Comparison of ENCODE assay signal across 9 mouse cellular contexts in genomic region chr14:87215099-87215498, GRCm38 (mm10).
A peak's percentile ranks its signal among the peaks of the same experiment; 100 is the strongest.
DNase-seq lines count a peak whose midpoint lies in the region; ATAC-seq and TF ChIP-seq lines count a peak whose summit lies in the region.
"Had no signal": no experiment of that assay in that cellular context is flagged by ENCODE, and none has a peak within 500 bp of the region (broad histone marks: within the 10 kb centered on the region; RNA-seq: fewer than 3 reads in every experiment).

No protein-coding gene starts in this region.

- H3K4me3 ChIP-seq in E14TG2a.4 (replicated peaks; ENCODE audit: low read length): no peak overlapping the region
- H3K4me3 ChIP-seq in liver, embryonic 14.5 days (ENCODE audit: insufficient read depth in 1 of 2, low read depth in 2 of 2, low read length in 2 of 2): no peak overlapping the region
- no peak overlapping the region for H3K4me3 ChIP-seq in neural tube, embryonic 14.5 days (ENCODE audit: low read depth, low read length)
- H3K4me3 ChIP-seq: limb, embryonic 13.5 days had no signal

- no peaks in the 10 kb centered on the region for H3K27me3 ChIP-seq in E14TG2a.4 (ENCODE audit: insufficient read depth, low read length)
- no peaks in the 10 kb centered on the region for H3K27me3 ChIP-seq in liver, embryonic 14.5 days (ENCODE audit: control insufficient read depth, insufficient read depth, low read length)
- no peaks in the 10 kb centered on the region for H3K27me3 ChIP-seq in neural tube, embryonic 14.5 days (ENCODE audit: control insufficient read depth, insufficient read depth, low read length)

- H3K27ac ChIP-seq in liver, embryonic 14.5 days: no peak overlapping the region
- no peak overlapping the region for H3K27ac ChIP-seq in neural tube, embryonic 14.5 days (ENCODE audit: low read depth, low read length)
- H3K27ac ChIP-seq: limb, embryonic 13.5 days had no signal

- H3K4me2 ChIP-seq in liver, embryonic 14.5 days (ENCODE audit: low read depth): no peak overlapping the region
- H3K4me2 ChIP-seq in neural tube, embryonic 14.5 days (ENCODE audit: low read depth, low read length): no peak overlapping the region
- H3K4me2 ChIP-seq: limb, embryonic 13.5 days had no signal

- no peaks in the 10 kb centered on the region for H3K36me3 ChIP-seq in E14TG2a.4 (ENCODE audit: insufficient read depth, low read length)
- H3K36me3 ChIP-seq in liver, embryonic 14.5 days (replicated peaks; ENCODE audit: control insufficient read depth, insufficient read depth, low read depth): no peaks in the 10 kb centered on the region
- H3K36me3 ChIP-seq in neural tube, embryonic 14.5 days (ENCODE audit: control insufficient read depth, insufficient read depth, low read length): no peaks in the 10 kb centered on the region
- H3K36me3 ChIP-seq: limb, embryonic 13.5 days had no signal

- intact Hi-C loops in heart, postnatal 14 days (cut with DNase I): no loop called here

- no peak overlapping the region for H3K9ac ChIP-seq in liver, embryonic 14.5 days (replicated peaks)
- no peak overlapping the region for H3K9ac ChIP-seq in neural tube, embryonic 14.5 days (replicated peaks; ENCODE audit: low read depth, low read length)
- H3K9ac ChIP-seq: limb, embryonic 13.5 days had no signal

- DNase-seq in adipocyte (ENCODE audit: low spot score): peak; percentile 59
- DNase-seq in embryo, embryonic 10.5 days (ENCODE audit: low spot score): peak; percentile 81
- peak; percentile 26 to 51 for DNase-seq in heart, postnatal 14 days
- peak; percentile 77 to 81 for DNase-seq in kidney, postnatal 4 days
- peak in 2 of 3 experiments; percentile 4 for DNase-seq in liver, embryonic 14.5 days (ENCODE audit: low read depth in 3 of 3, low spot score in 3 of 3)
- DNase-seq in thymus, postnatal 4 days: peak; percentile 64

- peak; percentile 64 for TF ChIP-seq CTCF in E14TG2a.4 (conservative IDR thresholded peaks at IDR 0.05; ENCODE audit: low read length)
- peak; percentile 62 for TF ChIP-seq CTCF in liver, embryonic 14.5 days (IDR thresholded peaks at IDR 0.05; ENCODE audit: low read depth)

- 22% methylated on average over 2 of the region's 2 CpGs for WGBS in liver, embryonic 14.5 days (ENCODE audit: insufficient replicate concordance)
- WGBS in neural tube, embryonic 14.5 days: 28% methylated on average over 2 of the region's 2 CpGs

- no peak for ATAC-seq in liver, embryonic 14.5 days (ENCODE audit: insufficient read depth)
- peak; percentile 76 for ATAC-seq in neural tube, embryonic 14.5 days (ENCODE audit: low read depth)

- no peaks in the 10 kb centered on the region for H3K9me3 ChIP-seq in E14TG2a.4 (ENCODE audit: low read length)
- H3K9me3 ChIP-seq in liver, embryonic 14.5 days (ENCODE audit: control insufficient read depth, low read length): no peaks in the 10 kb centered on the region
- no peaks in the 10 kb centered on the region for H3K9me3 ChIP-seq in neural tube, embryonic 14.5 days (ENCODE audit: control insufficient read depth, low read length)
- H3K9me3 ChIP-seq: limb, embryonic 13.5 days had no signal

- TF ChIP-seq EP300 in liver, embryonic 14.5 days (IDR thresholded peaks at IDR 0.05; ENCODE audit: low read depth): no peak

- H3K4me1 ChIP-seq in E14TG2a.4 (replicated peaks; ENCODE audit: low read depth, low read length): no peaks in the 10 kb centered on the region
- H3K4me1 ChIP-seq in liver, embryonic 14.5 days (replicated peaks; ENCODE audit: control insufficient read depth in 2 of 2, insufficient read depth in 2 of 2, low read length in 1 of 2): no peaks in the 10 kb centered on the region
- H3K4me1 ChIP-seq in neural tube, embryonic 14.5 days (ENCODE audit: control insufficient read depth, insufficient read depth, low read length): no peaks in the 10 kb centered on the region
- H3K4me1 ChIP-seq: limb, embryonic 13.5 days had no signal

Comparison
In these comparisons a context has a peak if more than half of its experiments do, and no peak if none do; other contexts are left out.
1. DNase-seq: peak in every context shown above with its lines; median percentile 81 in embryo, embryonic 10.5 days; 79 in kidney, postnatal 4 days; 64 in thymus, postnatal 4 days; 59 in adipocyte; 38 in heart, postnatal 14 days; 4 in liver, embryonic 14.5 days.